14 mouse cellular contexts compared by ENCODE assay signal in genomic region chr11:76917230-76917548, GRCm38 (mm10). TPM values are rescaled to one million over a fixed set of nuclear protein-coding genes. Genes with fewer than 3 reads are reported as not detected.
DNase-seq lines count a peak whose midpoint lies in the region; ATAC-seq lines count a peak whose summit lies in the region.
"Had no signal": no experiment of that assay in that cellular context is flagged by ENCODE, and none has a peak within 500 bp of the region (broad histone marks: within the 10 kb centered on the region; RNA-seq: fewer than 3 reads in every experiment).

No protein-coding gene starts in this region.

- WGBS in heart, embryonic 11.5 days (ENCODE audit: insufficient replicate concordance), result 53% methylated on average over 3 of the region's 3 CpGs
- WGBS in lung, embryonic 16.5 days, result 35% methylated on average over 3 of the region's 3 CpGs
- WGBS in intestine, embryonic 15.5 days, result 39% methylated on average over 3 of the region's 3 CpGs
- WGBS in stomach, embryonic 14.5 days, result 42% methylated on average over 3 of the region's 3 CpGs

- no peak for DNase-seq in heart, adult 8-10 months (ENCODE audit: low spot score)
- no peak for DNase-seq in lung, postnatal 36 days
- no peak for DNase-seq in gastrocnemius, postnatal 36 days
- no peak for DNase-seq in adrenal gland, postnatal 14 days
- DNase-seq: kidney, adult 18-20 months had no signal

- H3K4me3 ChIP-seq in heart, embryonic 11.5 days (ENCODE audit: low read depth, low read length), result no peak overlapping the region
- H3K4me3 ChIP-seq in lung, embryonic 16.5 days (ENCODE audit: low read length), result no peak overlapping the region
- H3K4me3 ChIP-seq in intestine, embryonic 15.5 days (replicated peaks), result no peak overlapping the region
- no peak overlapping the region for H3K4me3 ChIP-seq in stomach, embryonic 14.5 days (ENCODE audit: low read depth, low read length)

- H3K9me3 ChIP-seq in heart, embryonic 11.5 days (replicated peaks; ENCODE audit: control insufficient read depth, low read length), result no peaks in the 10 kb centered on the region
- H3K9me3 ChIP-seq in lung, embryonic 16.5 days (ENCODE audit: control insufficient read depth, low read length), result no peaks in the 10 kb centered on the region
- H3K9me3 ChIP-seq in intestine, embryonic 15.5 days, result no peaks in the 10 kb centered on the region
- H3K9me3 ChIP-seq in stomach, embryonic 14.5 days (ENCODE audit: control insufficient read depth, low read depth, low read length), result no peaks in the 10 kb centered on the region

- no peak overlapping the region for H3K9ac ChIP-seq in heart, embryonic 11.5 days (ENCODE audit: low read depth, low read length)
- no peak overlapping the region for H3K9ac ChIP-seq in lung, embryonic 16.5 days (ENCODE audit: low read length)
- no peak overlapping the region for H3K9ac ChIP-seq in intestine, embryonic 15.5 days
- no peak overlapping the region for H3K9ac ChIP-seq in stomach, embryonic 14.5 days (replicated peaks; ENCODE audit: low read depth, low read length)

- H3K4me1 ChIP-seq in heart, embryonic 11.5 days (ENCODE audit: control insufficient read depth, insufficient read depth, low read length), result peaks cover 12% of the 10 kb centered on the region
- peaks cover 22% of the 10 kb centered on the region for H3K4me1 ChIP-seq in lung, embryonic 16.5 days (replicated peaks; ENCODE audit: control insufficient read depth, insufficient read depth, low read length)
- peaks cover 9% of the 10 kb centered on the region for H3K4me1 ChIP-seq in intestine, embryonic 15.5 days (replicated peaks)
- 0 out of 2 replicates have a peak, but pooled peaks cover 9% of the 10 kb centered on the region for H3K4me1 ChIP-seq in stomach, embryonic 14.5 days (ENCODE audit: control insufficient read depth, insufficient read depth, low read length)

- peak overlapping the region; percentile 35 for H3K4me2 ChIP-seq in heart, embryonic 11.5 days
- H3K4me2 ChIP-seq in lung, embryonic 16.5 days (ENCODE audit: low read depth, low read length), result 0 out of 2 replicates have a peak overlapping the region, but pooled peaks have one; percentile 2
- peak overlapping the region; percentile 26 for H3K4me2 ChIP-seq in intestine, embryonic 15.5 days (replicated peaks)
- peak overlapping the region; percentile 2; the same call in 1 of the 2 replicates for H3K4me2 ChIP-seq in stomach, embryonic 14.5 days (replicated peaks; ENCODE audit: low read depth, low read length)

- no peak for ATAC-seq in heart, embryonic 11.5 days (replicated peaks; ENCODE audit: insufficient number of reproducible peaks, low FRiP score, low TSS enrichment)
- no peak for ATAC-seq in lung, embryonic 16.5 days (ENCODE audit: low read depth)
- peak; percentile 35; the same call in 1 of the 2 replicates for ATAC-seq in intestine, embryonic 15.5 days
- no peak for ATAC-seq in stomach, embryonic 14.5 days (ENCODE audit: insufficient number of reproducible peaks, insufficient read depth, low FRiP score, low read depth)

- no peaks in the 10 kb centered on the region for H3K27me3 ChIP-seq in heart, embryonic 11.5 days (ENCODE audit: control insufficient read depth, insufficient read depth, low read length)
- H3K27me3 ChIP-seq in lung, embryonic 16.5 days (ENCODE audit: control insufficient read depth, insufficient read depth, low read depth, low read length), result no peaks in the 10 kb centered on the region
- no peaks in the 10 kb centered on the region for H3K27me3 ChIP-seq in intestine, embryonic 15.5 days (replicated peaks)
- H3K27me3 ChIP-seq in stomach, embryonic 14.5 days (ENCODE audit: control insufficient read depth, insufficient read depth, low read length), result no peaks in the 10 kb centered on the region

- intact Hi-C loops in gastrocnemius, postnatal 36 days (cut with DNase I), result no loop called here

- H3K36me3 ChIP-seq in heart, embryonic 11.5 days (ENCODE audit: control insufficient read depth, insufficient read depth, low read length), result no peaks in the 10 kb centered on the region
- H3K36me3 ChIP-seq in lung, embryonic 16.5 days (ENCODE audit: control insufficient read depth, insufficient read depth, low read length), result no peaks in the 10 kb centered on the region
- no peaks in the 10 kb centered on the region for H3K36me3 ChIP-seq in intestine, embryonic 15.5 days
- no peaks in the 10 kb centered on the region for H3K36me3 ChIP-seq in stomach, embryonic 14.5 days (ENCODE audit: control insufficient read depth, insufficient read depth, low read length)

- H3K27ac ChIP-seq in heart, embryonic 11.5 days (ENCODE audit: low read depth, low read length), result no peak overlapping the region
- H3K27ac ChIP-seq in lung, embryonic 16.5 days (ENCODE audit: low read length), result no peak overlapping the region
- H3K27ac ChIP-seq in intestine, embryonic 15.5 days, result no peak overlapping the region
- no peak overlapping the region for H3K27ac ChIP-seq in stomach, embryonic 14.5 days (ENCODE audit: low read length)

RNA-seq across cellular contexts. Expression of gene Blmh, which starts 7.4 kb away (rescaled TPM):
- 89.0 and 111 TPM in 2 replicates for polyA plus RNA-seq in heart, embryonic 11.5 days (2014; fragmentation: Nextera tagmentation; extraction: Ambion mirVana)
- 10 to 100 TPM; 27.6 to 31.0 (median 28.0) TPM for total RNA-seq in heart, adult 8-10 months (2022)
- polyA plus RNA-seq in lung, embryonic 16.5 days (2015; fragmentation: Nextera tagmentation; extraction: Ambion mirVana), result 163 and 165 TPM in 2 replicates
- polyA plus RNA-seq in intestine, embryonic 15.5 days (2015; fragmentation: Nextera tagmentation; extraction: Ambion mirVana), result 125 and 126 TPM in 2 replicates
- 127 TPM in 2 replicates for polyA plus RNA-seq in stomach, embryonic 14.5 days (2014; fragmentation: Nextera tagmentation; extraction: Ambion mirVana)
- total RNA-seq in gastrocnemius, postnatal 36 days (2021), result 10 to 100 TPM; 29.6 to 33.0 TPM
- total RNA-seq in adrenal gland, postnatal 14 days (2021), result 54.2 and 56.1 TPM in 2 replicates

RNA-seq across cellular contexts. Expression of gene Tmigd1, which starts 15.2 kb away (rescaled TPM):
- polyA plus RNA-seq in heart, embryonic 11.5 days (2014; fragmentation: Nextera tagmentation; extraction: Ambion mirVana), result 0.23 TPM in 1 of 2 replicates, not detected in the other
- under 1 TPM in 2 of 4 experiments, not detected in 2; 0.38 to 0.53 TPM for total RNA-seq in heart, adult 8-10 months (2022)
- polyA plus RNA-seq in lung, embryonic 16.5 days (2015; fragmentation: Nextera tagmentation; extraction: Ambion mirVana), result 0.11 and 0.47 TPM in 2 replicates
- 1.6 and 2.4 TPM in 2 replicates for polyA plus RNA-seq in intestine, embryonic 15.5 days (2015; fragmentation: Nextera tagmentation; extraction: Ambion mirVana)
- polyA plus RNA-seq in stomach, embryonic 14.5 days (2014; fragmentation: Nextera tagmentation; extraction: Ambion mirVana), result not detected in 2 replicates
- total RNA-seq in gastrocnemius, postnatal 36 days (2021), result under 1 TPM in 1 of 2 experiments, not detected in 1; 0.41 TPM
- 0.78 and 1.3 TPM in 2 replicates for total RNA-seq in adrenal gland, postnatal 14 days (2021)
- total RNA-seq: gastrocnemius, adult 8-10 months; left cerebral cortex, postnatal 14 days had no signal
- polyA plus RNA-seq: brain, embryonic 14.5 days; cortical plate, adult 2 months; testis, adult 2 months had no signal
